14 mouse cellular contexts compared by ENCODE assay signal in the genomic region with DNA sequence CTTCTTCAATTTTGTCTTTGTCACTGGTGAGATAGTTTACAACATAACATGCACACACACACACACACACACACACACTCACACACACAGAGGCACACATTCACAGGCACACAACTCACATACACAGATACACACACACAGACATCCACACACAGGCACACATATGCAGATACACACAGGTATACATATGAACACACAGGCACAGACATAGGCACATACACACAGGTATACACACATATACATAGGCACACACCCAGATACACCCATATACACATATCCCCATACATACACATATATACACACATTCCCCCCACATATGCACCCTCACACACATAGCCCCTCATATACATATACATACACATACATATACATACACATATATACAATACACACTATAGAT. TPM values are rescaled to one million over a fixed set of nuclear protein-coding genes. Genes with fewer than 3 reads are reported as not detected.
DNase-seq lines count a peak whose midpoint lies in the region; ATAC-seq lines count a peak whose summit lies in the region.
"Had no signal": no experiment of that assay in that cellular context is flagged by ENCODE, and none has a peak within 500 bp of the region (broad histone marks: within the 10 kb centered on the region; RNA-seq: fewer than 3 reads in every experiment).

No protein-coding gene starts in this region.

- DNase-seq in lung, postnatal 36 days, result no peak
- DNase-seq in midbrain, embryonic 11.5 days (ENCODE audit: low spot score, missing footprints), result no peak
- no peak for DNase-seq in frontal cortex, postnatal 25 days (ENCODE audit: low spot score in 2 of 2)
- DNase-seq in right cerebral cortex, postnatal 10 days (ENCODE audit: low spot score in 2 of 2), result no peak
- DNase-seq in left cerebral cortex, adult 18-20 months (ENCODE audit: low spot score in 2 of 2), result no peak
- DNase-seq: right cerebral cortex, postnatal 25 days had no signal

- peaks cover 8% of the 10 kb centered on the region for H3K36me3 ChIP-seq in lung, embryonic 16.5 days (ENCODE audit: control insufficient read depth, insufficient read depth, low read length)
- no peaks in the 10 kb centered on the region for H3K36me3 ChIP-seq in forebrain, embryonic 16.5 days (ENCODE audit: control insufficient read depth, insufficient read depth)
- H3K36me3 ChIP-seq in midbrain, embryonic 11.5 days (ENCODE audit: control insufficient read depth, insufficient read depth, low read length), result peaks cover 5% of the 10 kb centered on the region; the same call in 1 of the 2 replicates
- peaks cover 4% of the 10 kb centered on the region; the same call in 1 of the 2 replicates for H3K36me3 ChIP-seq in stomach, embryonic 16.5 days (ENCODE audit: control insufficient read depth, insufficient read depth, low read length)

- H3K4me2 ChIP-seq in lung, embryonic 16.5 days (ENCODE audit: low read depth, low read length), result no peak overlapping the region
- H3K4me2 ChIP-seq in forebrain, embryonic 16.5 days (ENCODE audit: low read length), result no peak overlapping the region; the same call in 1 of the 2 replicates
- H3K4me2 ChIP-seq in midbrain, embryonic 11.5 days, result no peak overlapping the region
- H3K4me2 ChIP-seq in stomach, embryonic 16.5 days (ENCODE audit: low read depth, low read length), result peak overlapping the region; percentile 50; the same call in 1 of the 2 replicates

- H3K9ac ChIP-seq in lung, embryonic 16.5 days (ENCODE audit: low read length), result no peak overlapping the region
- no peak overlapping the region for H3K9ac ChIP-seq in forebrain, embryonic 16.5 days (replicated peaks; ENCODE audit: low read depth, low read length)
- H3K9ac ChIP-seq in midbrain, embryonic 11.5 days (ENCODE audit: low read length), result no peak overlapping the region
- no peak overlapping the region for H3K9ac ChIP-seq in stomach, embryonic 16.5 days (ENCODE audit: low read length)

- no peaks in the 10 kb centered on the region for H3K9me3 ChIP-seq in lung, embryonic 16.5 days (ENCODE audit: control insufficient read depth, low read length)
- H3K9me3 ChIP-seq in forebrain, embryonic 16.5 days (ENCODE audit: control insufficient read depth, low read length), result no peaks in the 10 kb centered on the region
- no peaks in the 10 kb centered on the region for H3K9me3 ChIP-seq in midbrain, embryonic 11.5 days (ENCODE audit: control insufficient read depth, low read length)
- H3K9me3 ChIP-seq in stomach, embryonic 16.5 days (replicated peaks; ENCODE audit: control insufficient read depth, low read length), result no peaks in the 10 kb centered on the region

- H3K27ac ChIP-seq in lung, embryonic 16.5 days (ENCODE audit: low read length), result no peak overlapping the region
- no peak overlapping the region for H3K27ac ChIP-seq in forebrain, embryonic 16.5 days (ENCODE audit: low read length)
- no peak overlapping the region for H3K27ac ChIP-seq in midbrain, embryonic 11.5 days (ENCODE audit: low read depth, low read length)
- H3K27ac ChIP-seq in stomach, embryonic 16.5 days (ENCODE audit: low read length), result no peak overlapping the region
- H3K27ac ChIP-seq: left cerebral cortex, adult 2 months had no signal

- no peak overlapping the region for H3K4me3 ChIP-seq in lung, embryonic 16.5 days (ENCODE audit: low read length)
- H3K4me3 ChIP-seq in forebrain, embryonic 16.5 days (replicated peaks; ENCODE audit: low read length), result no peak overlapping the region
- no peak overlapping the region for H3K4me3 ChIP-seq in midbrain, embryonic 11.5 days (ENCODE audit: low read depth, low read length)
- no peak overlapping the region for H3K4me3 ChIP-seq in stomach, embryonic 16.5 days (replicated peaks; ENCODE audit: low read length)

- peaks cover 9% of the 10 kb centered on the region; the same call in 1 of the 2 replicates for H3K4me1 ChIP-seq in lung, embryonic 16.5 days (replicated peaks; ENCODE audit: control insufficient read depth, insufficient read depth, low read length)
- H3K4me1 ChIP-seq in forebrain, embryonic 16.5 days (replicated peaks; ENCODE audit: control insufficient read depth, insufficient read depth, low read length), result peaks cover 3% of the 10 kb centered on the region; the same call in 1 of the 2 replicates
- H3K4me1 ChIP-seq in midbrain, embryonic 11.5 days (ENCODE audit: control insufficient read depth, insufficient read depth, low read length), result peaks cover 4% of the 10 kb centered on the region
- no peaks in the 10 kb centered on the region; the same call in 1 of the 2 replicates for H3K4me1 ChIP-seq in stomach, embryonic 16.5 days (ENCODE audit: control insufficient read depth, insufficient read depth, low read length)

- peak; percentile 8; the same call in 1 of the 2 replicates for ATAC-seq in lung, embryonic 16.5 days (ENCODE audit: low read depth)
- ATAC-seq in forebrain, embryonic 16.5 days, result peak; percentile 49
- ATAC-seq in midbrain, embryonic 11.5 days (ENCODE audit: low FRiP score), result peak; percentile 45
- peak; percentile 34; the same call in 1 of the 2 replicates for ATAC-seq in stomach, embryonic 16.5 days (ENCODE audit: insufficient read depth, low FRiP score)

- no peaks in the 10 kb centered on the region for H3K27me3 ChIP-seq in lung, embryonic 16.5 days (ENCODE audit: control insufficient read depth, insufficient read depth, low read depth, low read length)
- no peaks in the 10 kb centered on the region for H3K27me3 ChIP-seq in forebrain, embryonic 16.5 days (replicated peaks; ENCODE audit: control insufficient read depth, insufficient read depth, low read length)
- no peaks in the 10 kb centered on the region for H3K27me3 ChIP-seq in midbrain, embryonic 11.5 days (ENCODE audit: control insufficient read depth, insufficient read depth, low read length)
- H3K27me3 ChIP-seq in stomach, embryonic 16.5 days (ENCODE audit: control insufficient read depth, insufficient read depth, low read length), result no peaks in the 10 kb centered on the region

RNA-seq across cellular contexts. Expression of a gene that starts 0.8 kb away (rescaled TPM):
- polyA plus RNA-seq in lung, embryonic 16.5 days (2015; fragmentation: Nextera tagmentation; extraction: Ambion mirVana), result 169 and 172 TPM in 2 replicates
- 39.0 and 44.8 TPM in 2 replicates for polyA plus RNA-seq in forebrain, embryonic 16.5 days (2015; fragmentation: Nextera tagmentation; extraction: Ambion mirVana)
- 117 and 123 TPM in 2 replicates for polyA plus RNA-seq in midbrain, embryonic 11.5 days (2014; fragmentation: Nextera tagmentation; extraction: Ambion mirVana)
- polyA plus RNA-seq in stomach, embryonic 16.5 days (2015; fragmentation: Nextera tagmentation; extraction: Ambion mirVana), result 143 and 156 TPM in 2 replicates
- 1 to 10 TPM; 5.2 to 6.0 TPM for total RNA-seq in left cerebral cortex, adult 18-20 months (2021)

RNA-seq across cellular contexts. Expression of a gene that starts 12.1 kb away (rescaled TPM):
- 4.6 and 5.4 TPM in 2 replicates for polyA plus RNA-seq in lung, embryonic 16.5 days (2015; fragmentation: Nextera tagmentation; extraction: Ambion mirVana)
- 0.33 TPM in 1 of 2 replicates, not detected in the other for polyA plus RNA-seq in forebrain, embryonic 16.5 days (2015; fragmentation: Nextera tagmentation; extraction: Ambion mirVana)
- not detected in 2 replicates for polyA plus RNA-seq in midbrain, embryonic 11.5 days (2014; fragmentation: Nextera tagmentation; extraction: Ambion mirVana)
- polyA plus RNA-seq in stomach, embryonic 16.5 days (2015; fragmentation: Nextera tagmentation; extraction: Ambion mirVana), result 0.08 TPM in 1 of 2 replicates, not detected in the other
- total RNA-seq in left cerebral cortex, adult 18-20 months (2021), result not detected
- total RNA-seq: gastrocnemius, adult 18-20 months had no signal
- polyA plus RNA-seq: cortical plate, adult 2 months; liver, embryonic 16.5 days had no signal

RNA-seq across cellular contexts. Expression of a gene that starts 53.4 kb away (rescaled TPM):
- 9.3 and 9.9 TPM in 2 replicates for polyA plus RNA-seq in lung, embryonic 16.5 days (2015; fragmentation: Nextera tagmentation; extraction: Ambion mirVana)
- 0.20 and 0.66 TPM in 2 replicates for polyA plus RNA-seq in forebrain, embryonic 16.5 days (2015; fragmentation: Nextera tagmentation; extraction: Ambion mirVana)
- polyA plus RNA-seq in midbrain, embryonic 11.5 days (2014; fragmentation: Nextera tagmentation; extraction: Ambion mirVana), result 0.12 TPM in 2 replicates
- 0.21 and 0.30 TPM in 2 replicates for polyA plus RNA-seq in stomach, embryonic 16.5 days (2015; fragmentation: Nextera tagmentation; extraction: Ambion mirVana)
- under 1 TPM; 0.30 to 0.45 TPM for total RNA-seq in left cerebral cortex, adult 18-20 months (2021)
- total RNA-seq: gastrocnemius, adult 18-20 months had no signal
- polyA plus RNA-seq: heart, embryonic 11.5 days; liver, embryonic 16.5 days had no signal

RNA-seq across cellular contexts. Expression of a gene that starts 53.8 kb away (rescaled TPM):
- 5.6 and 17.4 TPM in 2 replicates for polyA plus RNA-seq in lung, embryonic 16.5 days (2015; fragmentation: Nextera tagmentation; extraction: Ambion mirVana)
- polyA plus RNA-seq in forebrain, embryonic 16.5 days (2015; fragmentation: Nextera tagmentation; extraction: Ambion mirVana), result 0.29 TPM in 1 of 2 replicates, not detected in the other
- polyA plus RNA-seq in midbrain, embryonic 11.5 days (2014; fragmentation: Nextera tagmentation; extraction: Ambion mirVana), result not detected in 2 replicates
- 1.8 and 2.6 TPM in 2 replicates for polyA plus RNA-seq in stomach, embryonic 16.5 days (2015; fragmentation: Nextera tagmentation; extraction: Ambion mirVana)
- total RNA-seq in left cerebral cortex, adult 18-20 months (2021), result not detected
- total RNA-seq: gastrocnemius, adult 18-20 months; left cerebral cortex, adult 2 months had no signal
- polyA plus RNA-seq: heart, embryonic 11.5 days had no signal

RNA-seq across cellular contexts. Expression of a gene that starts 59.4 kb away (rescaled TPM):
- 15.3 and 16.7 TPM in 2 replicates for polyA plus RNA-seq in lung, embryonic 16.5 days (2015; fragmentation: Nextera tagmentation; extraction: Ambion mirVana)
- polyA plus RNA-seq in forebrain, embryonic 16.5 days (2015; fragmentation: Nextera tagmentation; extraction: Ambion mirVana), result 0.51 and 1.4 TPM in 2 replicates
- 0.39 and 0.68 TPM in 2 replicates for polyA plus RNA-seq in midbrain, embryonic 11.5 days (2014; fragmentation: Nextera tagmentation; extraction: Ambion mirVana)
- 0.63 and 0.97 TPM in 2 replicates for polyA plus RNA-seq in stomach, embryonic 16.5 days (2015; fragmentation: Nextera tagmentation; extraction: Ambion mirVana)
- total RNA-seq in left cerebral cortex, adult 18-20 months (2021), result 1 to 10 TPM; 1.4 to 1.9 TPM
- total RNA-seq: gastrocnemius, adult 18-20 months had no signal
